Mouse (Mus musculus): Measurements from ENCODE around the gene Gsdma.
"Not testable (repeated sequence)": the region's sequence is repeated elsewhere in the genome, so short reads cannot be mapped to it uniquely, and the experiment has no call there.

DNA sequence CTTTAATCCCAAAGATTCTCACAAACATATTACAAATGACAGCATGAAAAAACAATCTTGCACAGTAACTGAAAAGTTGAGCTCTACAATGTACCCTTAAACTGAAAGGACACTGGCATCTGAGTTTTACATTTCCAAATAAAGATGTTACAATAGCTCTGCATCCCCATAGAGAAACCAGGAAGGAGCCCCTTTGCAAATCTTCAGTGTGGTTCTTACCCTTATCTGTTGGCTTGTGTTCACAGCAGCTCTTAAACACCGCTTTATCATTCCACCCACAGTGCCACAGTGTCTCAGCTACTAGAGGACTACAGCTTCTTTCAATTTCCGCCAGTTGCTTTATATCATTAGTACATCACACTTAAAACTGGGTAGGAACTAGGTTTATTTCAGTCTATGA, 39.8 kb upstream of the Gsdma start:
- not testable (repeated sequence) for TF ChIP-seq POLR2A (IDR thresholded peaks at IDR 0.05; ENCODE audit: low read depth, low read length); CTCF (conservative IDR thresholded peaks at IDR 0.05 in 1 of 2, IDR thresholded peaks at IDR 0.05 in 1 of 2; ENCODE audit: low read depth in 2 of 2, low read length in 2 of 2); CHD2 (IDR thresholded peaks at IDR 0.05; ENCODE audit: low read length); TBP (conservative IDR thresholded peaks at IDR 0.05; ENCODE audit: low read depth, low read length); MEF2A (IDR thresholded peaks at IDR 0.05; ENCODE audit: borderline replicate concordance, low read depth, low read length); NRF1 (IDR thresholded peaks at IDR 0.05; ENCODE audit: low read depth, low read length); EP300 (IDR thresholded peaks at IDR 0.05; ENCODE audit: low read length); SMC3 (IDR thresholded peaks at IDR 0.05; ENCODE audit: low read depth, low read length); E2F4 (IDR thresholded peaks at IDR 0.05; ENCODE audit: insufficient replicate concordance, low read depth, low read length); ZNF384 (IDR thresholded peaks at IDR 0.05; ENCODE audit: low read depth, low read length); KAT2A (IDR thresholded peaks at IDR 0.05; ENCODE audit: insufficient replicate concordance, low read length); MAFK (IDR thresholded peaks at IDR 0.05; ENCODE audit: insufficient replicate concordance, low read length); ZKSCAN1 (IDR thresholded peaks at IDR 0.05; ENCODE audit: borderline replicate concordance, low read depth, low read length); TCF12 (IDR thresholded peaks at IDR 0.05; ENCODE audit: low read depth, low read length)

Data from CH12.LX (cell line).